7 mouse cellular contexts compared by ENCODE assay signal in genomic region chr4:43729794-43730550, GRCm38 (mm10). TPM values are rescaled to one million over a fixed set of nuclear protein-coding genes. Genes with fewer than 3 reads are reported as not detected.
DNase-seq lines count a peak whose midpoint lies in the region; ATAC-seq and TF ChIP-seq lines count a peak whose summit lies in the region.

Gene Spaar, plus strand, starts transcription at chr4:43730034.

- peak; percentile 74 for DNase-seq in gastrocnemius, adult 2 months
- peak; percentile 70 to 77 for DNase-seq in kidney, postnatal 36 days
- peak; percentile 85 for DNase-seq in lung, postnatal 36 days
- no peak for DNase-seq in layer of hippocampus, postnatal 10 days (ENCODE audit: low spot score in 2 of 2)
- DNase-seq in spleen, adult 12 weeks (ENCODE audit: low spot score) = no peak
- DNase-seq in embryo, embryonic 10 days (ENCODE audit: low spot score) = no peak

- H3K27me3 ChIP-seq in heart, embryonic 13.5 days (replicated peaks) = no peaks in the 10 kb centered on the region

- H3K4me2 ChIP-seq in heart, embryonic 13.5 days = peak within 1 kb of the TSS; percentile 23

- H3K4me1 ChIP-seq in heart, embryonic 13.5 days = peaks cover 79% of the 10 kb centered on the region

- TF ChIP-seq CTCF in gastrocnemius, adult 2 months (IDR thresholded peaks at IDR 0.05) = no peak

- intact Hi-C loops in gastrocnemius, adult 2 months (cut with DNase I) = loop anchor here (5.0 kb wide), 1 partner anchor 132 kb away; no protein-coding TSS in a partner anchor

- 25% methylated on average over 14 of the region's 14 CpGs for WGBS in heart, embryonic 13.5 days

- H3K36me3 ChIP-seq in heart, embryonic 13.5 days = no peaks in the 10 kb centered on the region

- no peak for ATAC-seq in heart, embryonic 13.5 days (ENCODE audit: extremely low read depth, insufficient number of reproducible peaks, low FRiP score, low TSS enrichment)

- H3K9ac ChIP-seq in heart, embryonic 13.5 days = peak within 1 kb of the TSS; percentile 41; the same call in 1 of the 2 replicates

- peak within 1 kb of the TSS; percentile 95 for H3K27ac ChIP-seq in gastrocnemius, adult 2 months
- H3K27ac ChIP-seq in heart, embryonic 13.5 days (replicated peaks) = peak within 1 kb of the TSS; percentile 85

- peak within 1 kb of the TSS; percentile 60 for H3K4me3 ChIP-seq in gastrocnemius, adult 2 months
- H3K4me3 ChIP-seq in heart, embryonic 13.5 days = no peak within 1 kb of the TSS

- no peaks in the 10 kb centered on the region for H3K9me3 ChIP-seq in heart, embryonic 13.5 days

RNA-seq across cellular contexts. Expression of gene Spaar, which starts in this region (rescaled TPM):
- total RNA-seq in gastrocnemius, adult 2 months (2021) = 1 to 10 TPM; 1.4 to 2.3 TPM
- polyA plus RNA-seq in heart, embryonic 13.5 days (2015; fragmentation: Nextera tagmentation; extraction: Ambion mirVana) = 0.21 and 0.43 TPM in 2 replicates
- total RNA-seq in layer of hippocampus, postnatal 10 days (2021) = under 1 TPM; 0.39 to 0.40 TPM

Comparison
In these comparisons a context has a peak if more than half of its experiments do, and no peak if none do; other contexts are left out.
1. DNase-seq: peak in gastrocnemius, adult 2 months (single experiment), kidney, postnatal 36 days (2 of 2) and lung, postnatal 36 days (single experiment); none in layer of hippocampus, postnatal 10 days (0 of 2), spleen, adult 12 weeks (single experiment) and embryo, embryonic 10 days (single experiment).